Mouse (Mus musculus): ENCODE data around the gene Rnf217. TPM values are rescaled to one million over a fixed set of nuclear protein-coding genes. Genes with fewer than 3 reads are reported as not detected.

Rnf217 gene
- polyA plus RNA-seq, 1 experiment from 2014 or later, result 2.2 TPM

DNA sequence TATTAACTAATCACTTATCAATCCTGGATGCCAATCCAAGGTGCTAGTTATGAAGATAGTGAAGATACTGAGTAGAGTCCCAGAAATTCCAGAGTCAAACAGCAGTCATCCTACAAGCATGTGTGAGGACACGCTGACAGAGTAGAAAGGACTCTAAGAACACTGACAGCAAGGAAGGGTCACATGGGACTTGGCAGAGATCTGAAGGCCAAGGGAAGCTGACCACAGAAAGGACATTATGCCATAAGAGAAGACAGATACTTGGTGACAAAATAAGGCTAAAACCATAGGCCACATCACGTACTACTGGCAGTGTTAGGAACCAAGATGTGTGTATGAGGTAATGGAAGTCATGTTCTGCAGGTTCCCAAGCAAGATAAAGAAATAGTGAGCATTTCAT lies 11.1 kb downstream of the Rnf217 start:
- H3K4me1 ChIP-seq, result peaks cover 5% of the 10 kb centered on the region; the same call in 1 of the 2 replicates
- H3K27ac ChIP-seq, result no peak overlapping the region
- WGBS, result 92% methylated on average over 2 of the region's 2 CpGs
- H3K4me3 ChIP-seq, result no peak overlapping the region
- no peak overlapping the region for H3K4me2 ChIP-seq (replicated peaks)
- no peak for ATAC-seq (ENCODE audit: insufficient number of reproducible peaks, insufficient read depth, low FRiP score, low TSS enrichment)
- no peak overlapping the region for H3K9ac ChIP-seq
- no peaks in the 10 kb centered on the region for H3K27me3 ChIP-seq
- H3K9me3 ChIP-seq, result no peaks in the 10 kb centered on the region; the same call in 1 of the 2 replicates
- H3K36me3 ChIP-seq, result no peaks in the 10 kb centered on the region

DNA sequence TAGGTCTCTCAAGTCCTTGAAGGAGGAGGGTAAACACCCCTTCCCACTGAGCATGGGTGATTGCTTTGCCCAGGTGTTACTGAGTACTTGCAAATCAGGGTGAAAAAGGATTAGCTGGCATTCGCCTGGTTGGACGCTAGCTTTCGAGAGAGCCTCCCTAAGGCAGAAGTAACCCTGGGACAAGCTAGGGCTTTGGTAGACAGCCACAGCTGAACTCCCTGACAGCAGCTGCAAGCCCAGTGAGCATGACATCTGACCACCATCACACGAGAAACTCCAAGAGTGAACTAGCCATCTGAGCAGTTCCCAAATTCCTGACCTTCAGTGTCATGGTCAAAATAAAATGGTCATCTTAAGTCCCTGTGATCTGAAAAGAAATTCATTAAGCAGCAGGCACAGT lies 12.2 kb downstream of the Rnf217 start:
- H3K4me2 ChIP-seq (replicated peaks), result no peak overlapping the region
- H3K4me3 ChIP-seq, result no peak overlapping the region
- no peaks in the 10 kb centered on the region for H3K27me3 ChIP-seq
- no peaks in the 10 kb centered on the region for H3K36me3 ChIP-seq
- H3K9me3 ChIP-seq, result no peaks in the 10 kb centered on the region; the same call in 1 of the 2 replicates
- no peak overlapping the region for H3K9ac ChIP-seq
- no peak overlapping the region for H3K27ac ChIP-seq
- WGBS, result 48% methylated on average over 4 of the region's 4 CpGs
- ATAC-seq (ENCODE audit: insufficient number of reproducible peaks, insufficient read depth, low FRiP score, low TSS enrichment), result no peak
- H3K4me1 ChIP-seq, result peaks cover 11% of the 10 kb centered on the region; the same call in 1 of the 2 replicates

DNA sequence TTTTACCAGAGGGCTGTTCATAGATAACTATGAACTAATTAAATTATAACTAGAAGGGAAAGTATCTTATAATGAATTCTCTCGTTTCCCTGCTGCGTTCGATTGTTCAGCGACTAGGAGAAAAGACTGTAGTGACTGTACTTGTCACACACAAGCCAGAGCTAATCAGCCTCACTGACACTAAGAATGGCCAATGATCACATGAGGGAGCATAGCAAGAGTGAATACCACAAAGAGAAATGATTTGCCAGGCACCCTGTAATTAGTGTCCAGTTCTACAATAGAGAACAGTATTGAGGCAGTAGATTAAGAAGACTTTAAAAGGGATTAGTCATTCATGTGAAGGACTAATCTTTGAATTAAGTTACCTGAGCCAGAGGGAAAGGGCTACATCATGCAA lies 13.7 kb downstream of the Rnf217 start:
- peaks cover 11% of the 10 kb centered on the region; the same call in 1 of the 2 replicates for H3K4me1 ChIP-seq
- WGBS, result 80% methylated on average over 4 of the region's 4 CpGs
- H3K9me3 ChIP-seq, result no peaks in the 10 kb centered on the region; the same call in 1 of the 2 replicates
- no peak overlapping the region for H3K27ac ChIP-seq
- H3K4me2 ChIP-seq (replicated peaks), result no peak overlapping the region
- ATAC-seq (ENCODE audit: insufficient number of reproducible peaks, insufficient read depth, low FRiP score, low TSS enrichment), result no peak
- no peak overlapping the region for H3K4me3 ChIP-seq
- H3K27me3 ChIP-seq, result no peaks in the 10 kb centered on the region
- no peak overlapping the region for H3K9ac ChIP-seq
- no peaks in the 10 kb centered on the region for H3K36me3 ChIP-seq

DNA sequence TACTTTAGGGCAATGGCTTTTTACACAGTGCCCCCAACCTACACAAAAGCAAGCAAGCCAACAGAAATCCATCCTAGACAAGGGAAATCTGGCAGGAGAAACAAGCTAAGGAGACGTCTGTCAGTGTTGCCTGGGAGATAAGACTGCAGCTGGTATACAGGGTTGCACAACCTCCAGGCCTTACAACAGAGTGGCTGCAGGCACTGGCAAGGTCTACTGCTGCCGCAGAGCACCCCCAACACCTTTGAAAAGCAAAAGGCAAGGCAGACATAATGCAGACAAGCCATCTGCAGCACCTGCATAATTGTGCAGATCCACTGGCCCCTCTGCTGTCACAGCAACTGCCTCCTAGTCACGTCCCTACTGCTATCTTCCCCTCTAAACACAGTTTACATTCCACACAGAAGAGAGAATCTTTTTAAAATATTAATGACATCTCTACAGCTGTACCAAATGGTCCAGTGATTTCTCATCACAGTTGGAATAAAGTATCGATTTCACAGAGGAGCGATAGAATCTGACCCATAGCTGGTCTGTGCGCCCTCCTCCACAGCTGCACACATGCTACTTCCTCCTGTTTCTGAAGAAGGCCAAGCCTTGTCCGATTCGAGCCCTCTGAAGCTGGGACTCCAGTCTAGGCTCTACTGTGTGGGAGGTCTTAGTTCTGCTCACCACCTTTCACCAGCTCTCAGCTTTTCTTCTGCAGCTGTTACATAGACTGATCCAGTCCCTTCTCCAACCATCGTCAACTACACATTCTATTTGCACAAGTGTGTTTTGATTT lies 16.1 kb downstream of the Rnf217 start:
- H3K27me3 ChIP-seq, result no peaks in the 10 kb centered on the region
- peaks cover 11% of the 10 kb centered on the region; the same call in 1 of the 2 replicates for H3K4me1 ChIP-seq
- H3K36me3 ChIP-seq, result no peaks in the 10 kb centered on the region
- H3K4me3 ChIP-seq, result no peak overlapping the region
- no peak overlapping the region for H3K9ac ChIP-seq
- ATAC-seq (ENCODE audit: insufficient number of reproducible peaks, insufficient read depth, low FRiP score, low TSS enrichment), result peak; percentile 76; the same call in 1 of the 2 replicates
- no peaks in the 10 kb centered on the region for H3K9me3 ChIP-seq
- no peak overlapping the region for H3K4me2 ChIP-seq (replicated peaks)
- 34% methylated on average over 9 of the region's 9 CpGs for whole genome bisulfite sequencing
- H3K27ac ChIP-seq, result peak overlapping the region; percentile 54; the same call in 1 of the 2 replicates

DNA sequence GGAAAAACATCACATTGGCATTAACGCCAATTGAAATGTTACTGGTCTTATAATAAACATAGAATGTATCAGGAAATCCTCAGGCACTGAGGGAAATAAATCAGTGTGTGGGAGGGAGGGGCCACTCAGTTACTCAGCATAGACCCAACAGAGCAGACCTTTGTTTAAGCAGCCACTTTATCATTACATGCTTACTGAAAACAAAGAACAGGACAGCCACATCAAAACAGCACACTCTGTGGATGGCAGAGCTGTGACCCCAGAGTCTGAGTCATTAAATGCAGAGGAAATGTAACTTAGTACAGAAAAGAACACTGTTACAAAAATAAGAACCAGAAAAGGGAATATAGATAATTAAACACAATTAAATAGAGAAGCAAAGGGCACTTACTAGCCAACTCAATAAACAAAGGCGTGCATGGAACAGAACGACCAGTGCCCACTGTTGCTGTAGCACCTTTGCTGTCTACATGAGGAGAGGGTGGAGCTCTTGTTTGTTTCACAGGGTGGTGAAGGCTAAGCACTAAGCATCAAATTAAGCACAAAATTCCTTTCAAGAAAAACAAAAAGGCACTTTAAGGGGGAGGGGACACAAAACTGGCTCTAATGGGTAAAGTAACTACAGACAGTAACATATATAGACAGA lies 16.8 kb downstream of the Rnf217 start:
- no peaks in the 10 kb centered on the region for H3K27me3 ChIP-seq
- H3K4me1 ChIP-seq, result peaks cover 11% of the 10 kb centered on the region; the same call in 1 of the 2 replicates
- no peaks in the 10 kb centered on the region for H3K36me3 ChIP-seq
- H3K9me3 ChIP-seq, result no peaks in the 10 kb centered on the region
- H3K4me2 ChIP-seq (replicated peaks), result no peak overlapping the region
- ATAC-seq (ENCODE audit: insufficient number of reproducible peaks, insufficient read depth, low FRiP score, low TSS enrichment), result no peak
- H3K27ac ChIP-seq, result no peak overlapping the region
- H3K4me3 ChIP-seq, result no peak overlapping the region
- WGBS, result 41% methylated on average over 3 of the region's 3 CpGs
- no peak overlapping the region for H3K9ac ChIP-seq

DNA sequence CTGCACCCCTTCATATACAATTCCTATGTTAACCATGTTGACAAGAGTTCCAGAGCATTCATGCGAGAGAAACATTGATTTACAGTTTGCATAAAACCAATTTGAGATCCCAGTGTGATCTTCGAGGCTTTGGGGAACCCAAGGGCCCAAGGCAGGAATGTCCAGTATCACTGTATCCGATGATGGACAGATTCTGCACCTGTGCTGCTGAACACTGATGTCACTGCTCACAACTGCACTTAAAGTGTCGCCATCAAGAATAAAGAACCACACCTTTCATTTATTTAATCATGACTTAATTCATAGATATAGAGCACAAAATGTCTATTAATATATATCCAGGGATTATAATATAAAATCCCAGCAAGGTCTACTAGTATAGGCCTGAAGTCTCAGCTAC lies 28.3 kb downstream of the Rnf217 start:
- no peaks in the 10 kb centered on the region for H3K9me3 ChIP-seq
- H3K27ac ChIP-seq, result no peak overlapping the region
- no peak overlapping the region for H3K4me2 ChIP-seq (replicated peaks)
- WGBS, result 94% methylated on average over 4 of the region's 4 CpGs
- H3K4me1 ChIP-seq, result no peaks in the 10 kb centered on the region
- H3K27me3 ChIP-seq, result no peaks in the 10 kb centered on the region
- no peak overlapping the region for H3K4me3 ChIP-seq
- H3K36me3 ChIP-seq, result no peaks in the 10 kb centered on the region
- no peak for ATAC-seq (ENCODE audit: insufficient number of reproducible peaks, insufficient read depth, low FRiP score, low TSS enrichment)
- H3K9ac ChIP-seq, result no peak overlapping the region

DNA sequence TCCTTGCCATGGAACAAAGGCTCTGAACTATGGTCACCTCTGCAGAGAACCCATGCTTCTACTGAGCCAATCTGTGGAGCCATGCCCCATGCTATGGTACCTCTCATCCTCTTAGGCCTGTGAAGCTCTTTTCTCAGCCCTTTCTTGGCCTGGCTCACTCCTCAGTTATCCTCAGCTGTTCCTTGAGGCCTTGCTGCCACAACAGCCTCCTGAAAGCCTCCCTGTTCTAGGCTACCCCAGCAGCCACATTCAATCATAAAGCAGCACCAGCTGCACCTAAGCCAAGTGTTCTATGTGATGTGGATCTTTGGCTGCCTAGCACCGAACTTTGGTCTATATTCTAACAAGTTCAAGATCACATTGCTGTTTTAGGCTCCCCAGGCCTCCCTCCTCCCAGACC lies 28.9 kb downstream of the Rnf217 start:
- Histone ChIP-seq H3K4me3 (no peak overlapping the region), H3K9me3 (no peaks in the 10 kb centered on the region), H3K27me3 (no peaks in the 10 kb centered on the region), H3K9ac (no peak overlapping the region), H3K4me2 (replicated peaks) (no peak overlapping the region), H3K36me3 (no peaks in the 10 kb centered on the region), H3K27ac (no peak overlapping the region), H3K4me1 (no peaks in the 10 kb centered on the region)
- ATAC-seq (ENCODE audit: insufficient number of reproducible peaks, insufficient read depth, low FRiP score, low TSS enrichment), result no peak
- 95% methylated on average over 1 of the region's 1 CpGs for WGBS

DNA sequence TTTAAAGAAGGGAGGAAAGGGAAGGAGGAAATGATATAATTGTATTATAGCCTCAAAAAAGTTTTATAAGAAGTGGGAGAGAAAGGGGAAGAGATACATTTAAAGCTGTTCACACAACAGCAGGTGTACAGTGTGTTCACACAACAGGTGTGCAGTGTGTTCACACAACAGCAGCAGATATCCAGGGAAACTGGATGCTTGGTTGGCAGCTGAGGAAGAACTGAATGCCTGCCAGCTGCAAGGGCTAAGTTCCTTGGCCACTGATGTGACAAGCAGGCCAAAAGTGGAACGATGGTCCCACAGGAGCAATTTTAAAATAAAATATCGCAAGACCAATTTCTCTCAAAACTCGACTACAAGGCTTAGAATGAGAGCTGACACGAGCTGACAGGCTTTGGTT lies 35.7 kb downstream of the Rnf217 start:
- H3K36me3 ChIP-seq, result no peaks in the 10 kb centered on the region
- no peaks in the 10 kb centered on the region for H3K27me3 ChIP-seq
- no peaks in the 10 kb centered on the region for H3K4me1 ChIP-seq
- no peak overlapping the region for H3K27ac ChIP-seq
- no peak overlapping the region for H3K4me3 ChIP-seq
- 57% methylated on average over 4 of the region's 4 CpGs for WGBS
- H3K9ac ChIP-seq, result no peak overlapping the region
- no peak for ATAC-seq (ENCODE audit: insufficient number of reproducible peaks, insufficient read depth, low FRiP score, low TSS enrichment)
- no peak overlapping the region for H3K4me2 ChIP-seq (replicated peaks)
- no peaks in the 10 kb centered on the region for H3K9me3 ChIP-seq

DNA sequence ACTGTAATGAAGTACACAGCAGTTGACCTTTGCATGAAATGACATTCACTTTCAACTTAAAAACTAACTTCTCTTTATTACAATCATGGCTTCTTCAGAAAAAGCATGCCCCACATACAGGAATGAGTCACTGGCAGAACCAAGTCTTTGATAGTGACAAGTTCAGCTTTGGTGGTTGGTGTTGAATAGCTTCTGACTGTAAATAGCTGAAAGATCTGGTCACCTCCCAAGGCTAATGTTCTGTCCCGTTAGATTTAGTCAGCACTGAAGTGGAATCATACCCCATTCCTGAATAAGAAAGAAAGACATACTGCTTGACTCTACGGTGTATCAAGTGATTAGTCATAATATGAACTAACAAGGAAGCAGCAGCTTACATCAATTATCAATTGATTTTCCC lies 51.7 kb downstream of the Rnf217 start:
- no peak for ATAC-seq (ENCODE audit: insufficient number of reproducible peaks, insufficient read depth, low FRiP score, low TSS enrichment)
- no peak overlapping the region for H3K4me2 ChIP-seq (replicated peaks)

DNA sequence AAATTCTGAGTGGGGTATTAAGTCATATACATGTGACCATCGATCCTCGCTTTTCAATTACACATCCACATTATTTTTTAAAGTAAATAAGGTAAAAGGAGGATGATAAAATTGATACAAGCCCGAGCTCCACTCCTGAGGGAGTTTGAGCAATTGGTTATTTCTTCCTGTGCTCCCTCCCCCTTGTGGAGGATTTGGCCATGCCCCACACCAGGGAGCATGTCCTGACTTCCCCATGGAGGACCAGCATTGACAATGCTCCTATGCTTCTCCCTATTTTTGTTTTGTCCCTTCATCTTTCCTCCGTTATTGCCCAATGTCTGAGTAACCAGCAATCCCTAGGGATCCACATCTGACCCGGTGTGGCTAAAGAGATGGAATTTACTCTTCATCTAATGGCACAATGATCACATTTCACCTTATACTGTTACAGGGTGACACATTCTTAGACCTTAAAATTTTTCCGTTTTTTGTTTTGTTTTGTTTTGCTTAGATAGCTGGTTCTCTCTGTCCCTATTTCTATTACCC lies 53.5 kb downstream of the Rnf217 start:
- H3K9ac ChIP-seq, result no peak overlapping the region
- no peak overlapping the region for H3K4me3 ChIP-seq
- no peaks in the 10 kb centered on the region for H3K4me1 ChIP-seq
- H3K27ac ChIP-seq, result no peak overlapping the region
- H3K27me3 ChIP-seq, result no peaks in the 10 kb centered on the region
- H3K4me2 ChIP-seq (replicated peaks), result no peak overlapping the region
- no peak for ATAC-seq (ENCODE audit: insufficient number of reproducible peaks, insufficient read depth, low FRiP score, low TSS enrichment)
- 80% methylated on average over 6 of the region's 6 CpGs for whole genome bisulfite sequencing
- H3K36me3 ChIP-seq, result no peaks in the 10 kb centered on the region
- H3K9me3 ChIP-seq, result no peaks in the 10 kb centered on the region

More for the DNA sequence above, 51.7 kb downstream of the Rnf217 start:
- H3K9ac ChIP-seq, result no peak overlapping the region
- no peaks in the 10 kb centered on the region for H3K4me1 ChIP-seq
- no peak overlapping the region for H3K27ac ChIP-seq
- H3K9me3 ChIP-seq, result no peaks in the 10 kb centered on the region
- no peaks in the 10 kb centered on the region for H3K27me3 ChIP-seq
- no peaks in the 10 kb centered on the region for H3K36me3 ChIP-seq
- WGBS, result 91% methylated on average over 2 of the region's 2 CpGs
- H3K4me3 ChIP-seq, result no peak overlapping the region

DNA sequence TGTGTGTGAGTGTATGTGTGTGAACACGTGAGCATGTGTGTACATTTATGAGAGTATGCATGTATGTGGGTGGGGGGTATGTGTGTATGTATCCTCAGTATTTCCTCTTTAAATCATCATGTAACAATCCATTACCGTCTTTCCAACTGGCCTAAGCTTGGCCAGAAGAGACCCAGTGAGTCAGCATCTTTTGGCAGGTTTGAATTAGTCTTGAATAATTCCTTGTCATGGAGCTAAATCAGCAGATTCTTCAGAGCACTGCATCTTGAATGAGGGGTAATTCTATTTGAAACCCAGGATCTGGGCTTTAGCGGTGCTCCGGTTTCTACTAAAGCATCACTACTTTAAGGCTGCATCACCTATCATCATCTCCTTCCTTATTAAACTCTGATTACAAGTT lies 55.7 kb downstream of the Rnf217 start:
- H3K4me3 ChIP-seq, result no peak overlapping the region
- no peak overlapping the region for H3K9ac ChIP-seq
- H3K4me2 ChIP-seq (replicated peaks), result no peak overlapping the region
- H3K9me3 ChIP-seq, result no peaks in the 10 kb centered on the region
- 89% methylated on average over 4 of the region's 4 CpGs for WGBS
- H3K4me1 ChIP-seq, result no peaks in the 10 kb centered on the region
- H3K36me3 ChIP-seq, result no peaks in the 10 kb centered on the region
- no peak overlapping the region for H3K27ac ChIP-seq
- ATAC-seq (ENCODE audit: insufficient number of reproducible peaks, insufficient read depth, low FRiP score, low TSS enrichment), result no peak
- H3K27me3 ChIP-seq, result no peaks in the 10 kb centered on the region

DNA sequence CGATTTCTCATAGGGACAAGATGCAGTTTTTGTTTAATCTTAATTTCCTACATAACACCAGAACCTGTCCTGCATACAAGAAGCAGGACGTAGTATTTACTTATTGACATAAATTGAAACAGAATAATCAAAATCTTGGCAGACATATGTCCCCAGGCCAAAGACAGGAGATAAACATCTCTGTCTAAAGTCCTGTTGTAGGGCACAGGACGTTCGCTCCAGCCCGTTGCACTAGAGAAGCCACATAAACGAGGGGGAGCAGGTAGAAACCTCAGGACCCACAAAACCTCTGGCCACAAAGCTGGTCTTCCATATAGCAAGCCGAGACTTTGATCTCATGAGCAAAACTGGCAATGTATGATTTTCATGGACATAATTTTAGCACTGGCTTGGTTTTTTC lies 57.1 kb downstream of the Rnf217 start:
- ATAC-seq (ENCODE audit: insufficient number of reproducible peaks, insufficient read depth, low FRiP score, low TSS enrichment), result no peak
- Histone ChIP-seq H3K4me3 (no peak overlapping the region), H3K36me3 (no peaks in the 10 kb centered on the region), H3K4me1 (no peaks in the 10 kb centered on the region), H3K27ac (no peak overlapping the region), H3K9ac (no peak overlapping the region), H3K27me3 (no peaks in the 10 kb centered on the region), H3K9me3 (no peaks in the 10 kb centered on the region), H3K4me2 (replicated peaks) (no peak overlapping the region)
- WGBS, result 74% methylated on average over 7 of the region's 7 CpGs

All from embryonic facial prominence, embryonic 12.5 days (tissue).